Mouse (Mus musculus) forebrain, embryonic 16.5 days (tissue): ENCODE measurements around the gene Crhbp. TPM values are rescaled to one million over a fixed set of nuclear protein-coding genes. Genes with fewer than 3 reads are reported as not detected.

Experiments
- ATAC-seq: fragments of 200-750 bp; cut with Nextera tagmentation; 2 replicates; pipeline ENCODE4 v1.8.0; 2017; ENCODE audit warnings: mild to moderate bottlenecking, moderate library complexity
- H3K27ac ChIP-seq: fragments of 300-500 bp; sonication (generic); 2 replicates; pipeline ENCODE4 v1.5.1; 2014; ENCODE audit warnings: low read length, control low read depth
- H3K27me3 ChIP-seq: fragments of 300-500 bp; sonication (generic); replicated peaks from 2 replicates; pipeline ENCODE4 v1.6.1; 2014; ENCODE audit warnings: low read length; ENCODE audit not compliant: control insufficient read depth, insufficient read depth
- H3K36me3 ChIP-seq: fragments of 300-500 bp; sonication (generic); 2 replicates; pipeline ENCODE4 v1.6.1; 2014; ENCODE audit not compliant: control insufficient read depth, insufficient read depth
- H3K4me1 ChIP-seq: fragments of 300-500 bp; sonication (generic); replicated peaks from 2 replicates; pipeline ENCODE4 v1.6.1; 2014; ENCODE audit warnings: low read length; ENCODE audit not compliant: control insufficient read depth, insufficient read depth
- H3K4me2 ChIP-seq: fragments of 300-500 bp; sonication (generic); 2 replicates; pipeline ENCODE4 v1.6.1; 2014; ENCODE audit warnings: mild to moderate bottlenecking, low read length, control low read depth
- H3K4me3 ChIP-seq: fragments of 300-500 bp; sonication (generic); replicated peaks from 2 replicates; pipeline ENCODE4 v1.5.1; 2014; ENCODE audit warnings: mild to moderate bottlenecking, low read length, control low read depth
- H3K9ac ChIP-seq: fragments of 300-500 bp; sonication (generic); replicated peaks from 2 replicates; pipeline ENCODE4 v1.6.1; 2014; ENCODE audit warnings: low read depth, low read length, control low read depth
- H3K9me3 ChIP-seq: fragments of 300-500 bp; sonication (generic); 2 replicates; pipeline ENCODE4 v1.6.1; 2016; ENCODE audit warnings: low read length; ENCODE audit not compliant: control insufficient read depth
- WGBS: fragments of 180-500 bp; shearing (Covaris S2); extraction: QIAGEN DNeasy Blood & Tissue Kit; methylation state at CpG from one replicate; pipeline ENCODE4 v1.1.7; 2014; 5-methylcytosine and 5-hydroxymethylcytosine counted together
- polyA plus RNA-seq: library from polyadenylated mRNA; unstranded; fragments of >200 nt; fragmentation: Nextera tagmentation; extraction: Ambion mirVana; gene quantifications from 2 replicates; pipeline ENCODE4 v1.2.1, GENCODE M21; 2015

Crhbp gene
- polyA plus RNA-seq, 1 experiment from 2014 or later = 1.2 TPM

DNA sequence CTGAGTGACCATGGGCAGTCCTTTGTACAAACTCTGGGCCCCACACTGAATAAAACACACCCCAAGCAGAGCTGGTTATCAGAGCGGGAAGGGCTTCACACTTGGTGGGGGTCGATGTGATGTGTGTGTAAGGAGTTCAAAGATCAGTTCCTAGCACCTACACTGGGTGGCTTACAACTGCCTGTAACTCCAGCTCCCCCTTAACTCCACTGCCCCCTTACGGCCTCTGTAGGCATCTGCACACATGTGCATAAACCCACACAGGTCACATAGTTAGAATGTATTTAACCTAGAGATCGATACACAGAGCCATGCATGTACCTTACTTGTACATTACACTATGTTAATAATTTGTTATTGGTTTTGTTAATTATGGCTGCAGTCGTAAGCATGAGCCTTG, 56.5 kb downstream of the Crhbp start:
- Histone ChIP-seq H3K9me3 (no peaks in the 10 kb centered on the region), H3K4me1 (no peaks in the 10 kb centered on the region), H3K27ac (no peak overlapping the region), H3K4me3 (no peak overlapping the region), H3K4me2 (no peak overlapping the region), H3K27me3 (no peaks in the 10 kb centered on the region; the same call in 1 of the 2 replicates), H3K9ac (no peak overlapping the region), H3K36me3 (no peaks in the 10 kb centered on the region)
- ATAC-seq = no peak
- 88% methylated on average over 5 of the region's 5 CpGs for WGBS

DNA sequence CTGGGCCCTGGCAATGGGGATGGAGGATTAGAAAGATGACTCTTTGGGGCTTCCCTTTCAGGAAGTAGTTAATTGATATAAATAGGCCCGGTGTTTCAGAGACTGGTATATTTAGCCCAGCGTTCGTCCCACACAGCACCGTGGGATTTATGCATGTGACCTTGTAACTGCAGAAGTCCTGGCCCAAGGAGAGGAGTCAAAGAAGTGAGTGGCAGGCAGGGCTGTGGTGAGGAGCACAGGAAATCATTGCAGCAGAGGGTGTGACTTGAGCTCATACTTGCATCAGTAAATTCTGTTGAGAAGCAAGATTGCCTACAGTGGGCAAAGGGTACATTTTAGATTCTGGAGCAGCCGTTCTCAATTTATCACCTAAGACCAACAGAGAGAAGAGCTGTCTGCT, 62.3 kb downstream of the Crhbp start:
- Histone ChIP-seq H3K9ac (no peak overlapping the region), H3K4me3 (no peak overlapping the region), H3K27me3 (no peaks in the 10 kb centered on the region), H3K27ac (no peak overlapping the region), H3K9me3 (no peaks in the 10 kb centered on the region), H3K4me1 (no peaks in the 10 kb centered on the region), H3K4me2 (no peak overlapping the region), H3K36me3 (no peaks in the 10 kb centered on the region)
- no peak for ATAC-seq
- WGBS = 86% methylated on average over 5 of the region's 5 CpGs

Other genes starting within 250 kb of the Crhbp start
- 4.4 and 6.8 TPM in 2 replicates for gene Pde8b, start 194.6 kb downstream of the Crhbp start, polyA plus RNA-seq
- 35.5 and 39.0 TPM in 2 replicates for gene Zbed3, start 121.3 kb downstream of the Crhbp start, polyA plus RNA-seq
- 42.3 and 47.3 TPM in 2 replicates for gene Aggf1, start 69.6 kb downstream of the Crhbp start, polyA plus RNA-seq
- not detected in 2 replicates for gene S100z, start 33.8 kb upstream of the Crhbp start, polyA plus RNA-seq
- 0.11 TPM in 1 of 2 replicates, not detected in the other for gene F2rl1, start 80.3 kb upstream of the Crhbp start, polyA plus RNA-seq
- 68.7 and 85.1 TPM in 2 replicates for gene F2r, start 173.6 kb upstream of the Crhbp start, polyA plus RNA-seq